Mouse (Mus musculus): ENCODE results near the gene Itgb5. TPM values are rescaled to one million over a fixed set of nuclear protein-coding genes. Genes with fewer than 3 reads are reported as not detected.

Itgb5 gene
- polyA plus RNA-seq, 1 experiment from 2014 or later, result 13.5 TPM

DNA sequence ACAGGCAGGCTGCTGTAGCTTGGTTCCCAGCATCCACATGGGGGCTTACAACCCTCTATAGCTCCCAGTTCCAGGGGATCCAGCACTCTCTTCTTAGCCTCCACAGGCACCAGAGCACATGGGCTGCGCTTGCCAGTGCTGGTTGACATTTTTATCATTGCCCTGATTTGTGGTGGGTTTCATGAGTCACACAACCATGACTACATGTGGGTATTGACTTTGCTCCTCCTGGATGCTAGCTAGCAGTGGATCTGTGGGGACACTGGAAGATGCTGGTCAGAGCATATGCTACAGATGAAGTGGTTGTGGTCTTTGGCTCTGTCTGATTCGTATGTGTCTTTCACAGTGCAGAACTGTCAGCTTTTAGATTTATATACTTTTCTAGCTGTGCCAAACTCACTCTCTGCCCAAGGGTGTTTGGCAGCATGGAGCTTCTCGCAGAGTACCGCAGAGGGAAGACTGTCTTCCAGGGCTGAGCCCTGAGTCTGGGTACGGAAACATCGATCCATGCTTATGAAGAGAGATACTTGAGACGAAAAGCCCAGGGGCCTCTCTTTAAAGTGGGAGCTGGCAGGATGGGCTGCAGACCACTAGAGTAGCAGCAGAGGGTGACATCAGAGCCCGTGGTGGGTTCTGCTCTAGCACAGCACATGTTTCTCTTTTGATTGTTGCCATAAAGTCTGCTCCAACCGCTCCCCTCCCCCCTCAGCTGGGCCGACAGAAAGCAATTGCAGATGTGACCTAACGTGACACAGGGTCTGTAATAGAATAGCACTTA lies 74.4 kb downstream of the Itgb5 start:
- Histone ChIP-seq H3K27ac (ENCODE audit: low read length) (no peak overlapping the region), H3K4me1 (ENCODE audit: control insufficient read depth, insufficient read depth, low read length) (peaks cover 2% of the 10 kb centered on the region; the same call in 1 of the 2 replicates), H3K27me3 (ENCODE audit: control insufficient read depth, insufficient read depth, low read depth, low read length) (no peaks in the 10 kb centered on the region), H3K9ac (ENCODE audit: low read depth, low read length) (no peak overlapping the region), H3K4me3 (ENCODE audit: low read depth, low read length) (no peak overlapping the region), H3K9me3 (replicated peaks; ENCODE audit: control insufficient read depth, low read length, poor library complexity, severe bottlenecking) (no peaks in the 10 kb centered on the region), H3K4me2 (ENCODE audit: low read length) (no peak overlapping the region), H3K36me3 (ENCODE audit: control insufficient read depth, insufficient read depth, low read length) (no peaks in the 10 kb centered on the region)
- ATAC-seq, result no peak
- WGBS, result 75% methylated on average over 11 of the region's 11 CpGs

DNA sequence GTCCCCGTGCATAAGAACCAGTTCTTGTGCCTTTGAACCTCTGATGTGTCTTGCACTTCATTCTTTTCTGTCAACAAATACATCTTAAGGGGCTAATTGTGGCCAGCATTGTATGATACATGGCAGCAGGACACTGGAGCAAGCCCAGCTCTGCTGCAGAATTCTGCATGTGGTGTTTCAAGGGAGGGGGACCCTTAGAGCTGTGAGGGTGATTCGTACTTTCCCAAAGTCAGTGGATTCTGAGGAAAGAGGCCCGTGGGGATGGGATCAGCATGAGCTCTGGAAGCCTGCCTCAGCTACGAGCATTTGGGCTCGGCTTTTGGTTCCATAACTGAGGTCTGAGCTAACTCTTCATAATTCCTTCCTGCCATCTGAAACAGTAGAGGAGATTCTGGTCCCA lies 75.1 kb downstream of the Itgb5 start:
- Histone ChIP-seq H3K9ac (ENCODE audit: low read depth, low read length) (no peak overlapping the region), H3K4me3 (ENCODE audit: low read depth, low read length) (no peak overlapping the region), H3K27ac (ENCODE audit: low read length) (no peak overlapping the region), H3K4me2 (ENCODE audit: low read length) (no peak overlapping the region), H3K36me3 (ENCODE audit: control insufficient read depth, insufficient read depth, low read length) (no peaks in the 10 kb centered on the region), H3K9me3 (replicated peaks; ENCODE audit: control insufficient read depth, low read length, poor library complexity, severe bottlenecking) (no peaks in the 10 kb centered on the region), H3K27me3 (ENCODE audit: control insufficient read depth, insufficient read depth, low read depth, low read length) (no peaks in the 10 kb centered on the region), H3K4me1 (ENCODE audit: control insufficient read depth, insufficient read depth, low read length) (peaks cover 2% of the 10 kb centered on the region; the same call in 1 of the 2 replicates)
- WGBS, result 79% methylated on average over 5 of the region's 5 CpGs
- ATAC-seq, result no peak

DNA sequence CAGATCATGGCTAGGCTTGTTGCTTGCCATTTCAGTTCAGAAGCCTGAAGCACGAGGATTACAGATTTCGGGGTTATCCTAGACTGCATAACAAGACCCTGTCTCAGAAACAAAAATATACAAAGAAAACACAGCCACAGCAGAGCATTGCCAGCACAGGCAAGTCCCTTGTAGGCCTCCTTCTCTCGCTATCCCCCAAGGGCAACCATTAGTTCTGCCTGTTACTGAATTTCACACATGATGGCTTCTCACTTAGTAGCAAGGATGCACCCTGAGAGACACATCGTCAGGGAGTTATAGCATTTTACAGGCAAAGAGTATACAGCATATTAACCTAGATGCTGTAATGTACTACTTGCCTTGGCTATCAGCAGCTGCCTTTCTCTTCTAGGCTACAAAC lies 78.8 kb downstream of the Itgb5 start:
- no peak overlapping the region for H3K27ac ChIP-seq (ENCODE audit: low read length)
- no peak overlapping the region for H3K4me3 ChIP-seq (ENCODE audit: low read depth, low read length)
- no peak overlapping the region for H3K4me2 ChIP-seq (ENCODE audit: low read length)
- H3K36me3 ChIP-seq (ENCODE audit: control insufficient read depth, insufficient read depth, low read length), result no peaks in the 10 kb centered on the region
- H3K4me1 ChIP-seq (ENCODE audit: control insufficient read depth, insufficient read depth, low read length), result peaks cover 2% of the 10 kb centered on the region; the same call in 1 of the 2 replicates
- H3K9ac ChIP-seq (ENCODE audit: low read depth, low read length), result no peak overlapping the region
- 56% methylated on average over 4 of the region's 4 CpGs for WGBS
- no peaks in the 10 kb centered on the region for H3K27me3 ChIP-seq (ENCODE audit: control insufficient read depth, insufficient read depth, low read depth, low read length)
- ATAC-seq, result no peak
- no peaks in the 10 kb centered on the region for H3K9me3 ChIP-seq (replicated peaks; ENCODE audit: control insufficient read depth, low read length, poor library complexity, severe bottlenecking)

DNA sequence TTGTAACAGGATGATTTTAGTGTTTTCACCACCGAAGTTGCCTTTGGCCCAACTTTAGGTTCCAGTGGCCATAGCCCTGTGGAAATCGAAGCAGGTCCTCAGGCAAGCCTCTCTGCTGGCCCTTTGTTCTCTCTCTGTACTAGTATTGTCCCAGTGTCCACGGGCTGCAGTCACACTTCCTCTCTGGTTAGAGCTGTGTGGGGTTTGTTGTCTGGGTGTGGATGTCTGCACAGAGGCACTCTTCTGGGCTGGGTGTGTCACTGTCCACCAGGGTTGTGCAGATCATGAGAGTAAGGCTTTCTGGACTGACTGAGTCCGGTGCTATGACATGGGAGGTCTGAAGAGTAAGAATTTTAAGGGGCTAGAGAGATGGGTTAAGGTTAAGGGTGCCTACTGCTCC lies 85.5 kb downstream of the Itgb5 start:
- H3K9ac ChIP-seq (ENCODE audit: low read depth, low read length), result no peak overlapping the region
- no peak overlapping the region for H3K27ac ChIP-seq (ENCODE audit: low read length)
- ATAC-seq, result no peak
- H3K4me2 ChIP-seq (ENCODE audit: low read length), result no peak overlapping the region
- H3K4me1 ChIP-seq (ENCODE audit: control insufficient read depth, insufficient read depth, low read length), result no peaks in the 10 kb centered on the region
- no peaks in the 10 kb centered on the region for H3K27me3 ChIP-seq (ENCODE audit: control insufficient read depth, insufficient read depth, low read depth, low read length)
- H3K9me3 ChIP-seq (replicated peaks; ENCODE audit: control insufficient read depth, low read length, poor library complexity, severe bottlenecking), result no peaks in the 10 kb centered on the region
- no peaks in the 10 kb centered on the region for H3K36me3 ChIP-seq (ENCODE audit: control insufficient read depth, insufficient read depth, low read length)
- 78% methylated on average over 4 of the region's 4 CpGs for WGBS
- H3K4me3 ChIP-seq (ENCODE audit: low read depth, low read length), result no peak overlapping the region

DNA sequence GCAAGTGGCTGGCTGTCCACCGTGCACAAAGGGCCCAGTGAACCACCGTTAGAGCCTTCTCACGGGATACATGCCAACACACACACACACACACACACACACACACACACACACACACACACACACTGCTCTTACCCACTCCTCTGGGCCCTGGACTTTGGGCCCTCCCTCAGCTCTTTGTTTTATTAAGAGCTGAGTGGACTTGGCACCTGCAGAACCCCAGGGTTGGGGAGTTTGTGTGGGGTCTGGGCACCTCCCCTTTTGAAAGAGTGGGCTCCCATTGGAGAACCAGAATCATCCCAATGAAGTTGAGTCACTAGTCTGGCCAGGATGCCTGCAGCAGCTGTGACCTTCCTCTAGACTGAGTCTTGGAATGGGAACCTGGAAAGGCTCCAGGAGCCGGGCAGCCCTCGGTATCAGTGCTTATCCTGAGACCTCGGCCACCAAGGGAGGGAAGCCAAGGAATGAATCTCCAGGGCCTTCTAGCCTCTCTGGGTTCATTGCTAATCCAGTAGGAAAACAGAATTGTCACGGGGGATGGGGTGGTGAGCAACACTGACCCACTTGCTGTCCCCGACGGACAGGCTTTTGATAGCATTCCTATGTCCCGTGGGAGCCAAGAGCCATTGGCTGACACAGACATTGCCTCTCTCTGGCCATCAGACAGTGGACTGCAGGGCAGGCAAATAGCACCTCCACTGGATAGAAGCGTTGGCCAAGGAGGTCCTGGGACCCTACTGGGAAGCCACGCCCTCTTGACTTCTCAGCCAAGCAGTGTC lies 87.2 kb downstream of the Itgb5 start:
- ATAC-seq, result peak; percentile 79

DNA sequence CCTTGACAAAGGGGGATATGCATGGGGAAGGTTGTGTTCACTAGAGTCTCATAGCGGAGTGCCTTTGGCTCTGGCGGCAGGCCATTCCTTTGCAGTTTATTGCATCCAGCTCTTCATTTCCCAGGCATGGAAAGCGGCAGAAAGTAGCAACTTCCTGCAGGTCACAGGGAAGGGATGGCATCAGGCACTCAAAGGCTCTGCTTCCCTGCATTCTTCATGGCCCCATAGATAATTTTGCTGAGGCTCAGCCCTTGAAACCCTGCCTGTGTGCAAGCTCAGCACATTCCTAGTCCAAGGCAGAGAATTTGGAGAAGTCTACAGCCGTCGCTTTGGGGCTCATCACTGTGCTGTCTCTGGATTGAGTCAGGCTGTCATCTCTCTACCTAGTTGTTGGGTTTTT lies 87.9 kb downstream of the Itgb5 start:
- Histone ChIP-seq H3K4me3 (ENCODE audit: low read depth, low read length) (no peak overlapping the region), H3K9me3 (replicated peaks; ENCODE audit: control insufficient read depth, low read length, poor library complexity, severe bottlenecking) (no peaks in the 10 kb centered on the region), H3K4me1 (ENCODE audit: control insufficient read depth, insufficient read depth, low read length) (no peaks in the 10 kb centered on the region), H3K36me3 (ENCODE audit: control insufficient read depth, insufficient read depth, low read length) (no peaks in the 10 kb centered on the region), H3K4me2 (ENCODE audit: low read length) (no peak overlapping the region), H3K9ac (ENCODE audit: low read depth, low read length) (no peak overlapping the region), H3K27ac (ENCODE audit: low read length) (no peak overlapping the region), H3K27me3 (ENCODE audit: control insufficient read depth, insufficient read depth, low read depth, low read length) (no peaks in the 10 kb centered on the region)
- WGBS, result 71% methylated on average over 5 of the region's 5 CpGs
- no peak for ATAC-seq

More for the DNA sequence above, 87.2 kb downstream of the Itgb5 start:
- no peaks in the 10 kb centered on the region for H3K4me1 ChIP-seq (ENCODE audit: control insufficient read depth, insufficient read depth, low read length)
- no peak overlapping the region for H3K27ac ChIP-seq (ENCODE audit: low read length)
- 64% methylated on average over 12 of the region's 12 CpGs for WGBS
- H3K9ac ChIP-seq (ENCODE audit: low read depth, low read length), result no peak overlapping the region
- H3K9me3 ChIP-seq (replicated peaks; ENCODE audit: control insufficient read depth, low read length, poor library complexity, severe bottlenecking), result no peaks in the 10 kb centered on the region
- H3K4me3 ChIP-seq (ENCODE audit: low read depth, low read length), result no peak overlapping the region
- H3K36me3 ChIP-seq (ENCODE audit: control insufficient read depth, insufficient read depth, low read length), result no peaks in the 10 kb centered on the region
- H3K27me3 ChIP-seq (ENCODE audit: control insufficient read depth, insufficient read depth, low read depth, low read length), result no peaks in the 10 kb centered on the region
- H3K4me2 ChIP-seq (ENCODE audit: low read length), result no peak overlapping the region

DNA sequence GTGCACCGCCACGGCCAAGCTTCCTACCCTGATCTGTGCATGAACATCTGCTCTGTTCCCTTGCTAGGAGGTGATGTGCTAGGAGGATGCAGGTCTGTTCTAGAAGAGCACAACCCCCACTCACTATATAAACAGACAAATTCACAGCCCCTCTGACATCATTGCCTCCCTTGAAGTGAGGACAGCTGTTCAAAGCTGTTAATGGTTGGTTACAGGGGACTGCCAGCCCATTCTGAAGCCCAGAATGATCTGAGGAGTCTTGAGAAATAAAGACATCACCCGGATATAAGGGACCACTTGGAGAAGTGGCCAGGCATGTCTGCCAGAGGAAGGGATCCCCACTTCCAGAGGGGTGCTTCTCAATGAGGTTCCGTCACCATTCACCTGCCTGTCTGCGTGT lies 88.5 kb downstream of the Itgb5 start:
- H3K27ac ChIP-seq (ENCODE audit: low read length), result no peak overlapping the region
- H3K9ac ChIP-seq (ENCODE audit: low read depth, low read length), result no peak overlapping the region
- ATAC-seq, result no peak
- no peak overlapping the region for H3K4me3 ChIP-seq (ENCODE audit: low read depth, low read length)
- H3K4me2 ChIP-seq (ENCODE audit: low read length), result no peak overlapping the region
- no peaks in the 10 kb centered on the region for H3K27me3 ChIP-seq (ENCODE audit: control insufficient read depth, insufficient read depth, low read depth, low read length)
- H3K4me1 ChIP-seq (ENCODE audit: control insufficient read depth, insufficient read depth, low read length), result no peaks in the 10 kb centered on the region
- H3K36me3 ChIP-seq (ENCODE audit: control insufficient read depth, insufficient read depth, low read length), result no peaks in the 10 kb centered on the region
- 95% methylated on average over 5 of the region's 5 CpGs for WGBS
- no peaks in the 10 kb centered on the region for H3K9me3 ChIP-seq (replicated peaks; ENCODE audit: control insufficient read depth, low read length, poor library complexity, severe bottlenecking)

DNA sequence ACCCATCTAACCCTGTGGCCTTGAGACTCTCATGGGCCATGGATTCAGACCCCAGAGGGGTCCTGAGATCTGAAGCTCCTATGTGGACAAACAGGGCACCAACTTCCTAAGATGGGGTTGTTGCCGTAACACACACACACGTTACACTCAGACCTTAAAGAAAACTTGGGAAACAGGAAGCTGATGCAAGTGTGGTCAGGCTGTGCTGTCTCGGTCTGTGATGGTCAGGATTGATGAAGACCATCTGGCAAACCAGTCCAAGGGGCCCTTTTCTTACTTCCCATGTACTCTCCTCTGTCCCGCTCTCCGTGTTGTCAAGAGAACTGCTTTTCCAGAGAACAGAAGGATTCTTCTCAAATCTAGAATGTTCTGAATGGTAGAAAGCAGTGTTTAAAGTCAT lies 92.0 kb downstream of the Itgb5 start:
- H3K36me3 ChIP-seq (ENCODE audit: control insufficient read depth, insufficient read depth, low read length), result no peaks in the 10 kb centered on the region
- H3K27me3 ChIP-seq (ENCODE audit: control insufficient read depth, insufficient read depth, low read depth, low read length), result no peaks in the 10 kb centered on the region
- no peaks in the 10 kb centered on the region for H3K4me1 ChIP-seq (ENCODE audit: control insufficient read depth, insufficient read depth, low read length)
- H3K9ac ChIP-seq (ENCODE audit: low read depth, low read length), result no peak overlapping the region
- no peak overlapping the region for H3K4me2 ChIP-seq (ENCODE audit: low read length)
- no peaks in the 10 kb centered on the region for H3K9me3 ChIP-seq (replicated peaks; ENCODE audit: control insufficient read depth, low read length, poor library complexity, severe bottlenecking)
- no peak overlapping the region for H3K4me3 ChIP-seq (ENCODE audit: low read depth, low read length)
- WGBS, result 91% methylated on average over 5 of the region's 5 CpGs
- H3K27ac ChIP-seq (ENCODE audit: low read length), result no peak overlapping the region
- ATAC-seq, result no peak
